Mouse (Mus musculus) left cerebral cortex, postnatal 14 days (tissue): ENCODE measurements around the gene Hist1h2bf. TPM values are rescaled to one million over a fixed set of nuclear protein-coding genes. Genes with fewer than 3 reads are reported as not detected.
"Not testable (repeated sequence)": the region's sequence is repeated elsewhere in the genome, so short reads cannot be mapped to it uniquely, and the experiment has no call there.

Experiments used
- DNase-seq, 2 experiments: peaks; one replicate each; pipeline ENCODE4 v3.0.0; 2021 to 2022; ENCODE audit warnings: low spot score in 2 of 2, mixed read lengths in 1 of 2
- intact Hi-C: fragments of 180-260 bp; cut with DNase I; formaldehyde crosslinking; loops from one replicate; pipeline ENCODE4 v1.15.1; 2025
- total RNA-seq, 2 experiments: library from RNA; stranded (reverse); gene quantifications; 2 replicates each; pipeline ENCODE4 v1.2.3; 2021

Gene Hist1h2bf
- total RNA-seq, 2 experiments from 2014 or later = 24.6 to 36.3 TPM

DNA sequence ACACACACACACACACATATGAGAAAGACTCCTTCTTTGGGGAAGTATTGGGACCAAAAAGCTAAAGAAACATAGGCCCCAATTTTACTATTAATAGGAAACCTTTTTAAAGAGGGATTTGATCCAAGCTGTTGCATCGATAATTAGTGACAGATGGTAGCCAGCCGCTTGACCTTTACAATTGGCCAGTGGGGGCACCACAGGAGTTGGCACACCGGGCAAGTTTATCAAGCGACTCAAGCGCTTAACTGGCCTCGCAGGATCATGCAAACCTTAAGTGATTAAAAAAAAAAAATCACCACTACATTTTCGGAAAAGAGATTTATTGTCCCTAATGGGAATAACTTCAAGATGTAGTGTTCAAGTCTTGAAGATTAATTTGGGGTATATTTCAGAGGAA, 18.6 kb upstream of the Hist1h2bf start:
- intact Hi-C loops = no loop called here
- DNase-seq = no peak

DNA sequence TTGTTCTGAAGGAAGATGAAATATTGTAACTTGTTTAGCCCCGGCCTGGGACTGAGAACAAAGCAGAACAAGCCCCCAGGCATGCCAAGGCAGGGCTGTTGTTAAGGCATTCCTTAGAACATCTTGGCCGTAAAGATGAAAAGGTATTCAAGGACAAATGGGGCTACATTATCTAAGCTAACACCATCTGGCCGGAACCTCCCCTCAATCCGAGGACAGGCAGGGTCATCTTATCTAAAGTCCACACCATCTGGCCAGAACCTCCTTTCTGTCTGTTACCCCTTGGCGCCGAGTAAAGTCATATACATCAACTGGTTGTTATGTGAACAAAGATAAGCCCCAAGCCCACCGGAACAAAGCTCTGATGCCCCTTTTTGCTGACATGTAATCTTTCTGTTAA, 17.9 kb upstream of the Hist1h2bf start:
- intact Hi-C loops, DNase-seq: not testable (repeated sequence)

DNA sequence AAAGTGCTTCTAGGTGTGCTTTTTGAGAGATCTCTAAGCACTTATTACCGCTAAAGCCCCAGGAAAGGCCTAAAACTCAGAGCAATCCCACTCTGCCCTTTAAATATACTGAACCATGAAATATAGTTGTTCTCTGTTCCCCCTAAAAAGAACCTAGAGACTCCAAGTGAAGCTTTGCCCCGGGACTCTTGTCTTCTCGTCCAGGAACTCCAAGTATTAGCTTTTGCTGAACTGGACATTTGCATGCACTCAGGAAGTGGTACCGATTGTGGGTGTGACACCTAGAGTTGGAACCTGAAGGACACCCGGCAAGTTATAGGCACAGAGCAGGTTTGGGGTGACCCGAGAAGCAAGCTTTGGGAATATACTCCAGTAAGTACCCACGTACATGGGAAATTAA, 17.2 kb upstream of the Hist1h2bf start:
- no peak for DNase-seq
- intact Hi-C loops = no loop called here

DNA sequence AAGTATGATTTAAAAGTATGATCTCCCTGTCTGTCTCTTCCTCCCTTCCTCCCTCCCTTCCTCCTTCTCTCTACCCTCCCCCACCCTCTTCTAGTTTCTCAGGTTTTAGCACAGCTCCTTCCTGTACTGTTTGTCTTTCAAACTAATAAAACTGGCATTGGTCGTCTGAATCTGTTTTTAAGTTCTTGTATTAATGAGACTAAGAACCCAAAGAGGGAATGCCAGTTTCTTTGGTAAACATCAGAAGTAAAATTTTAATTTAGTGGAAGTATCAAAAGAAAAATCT, 12.9 kb upstream of the Hist1h2bf start:
- no peak for DNase-seq
- intact Hi-C loops = loop anchor here (1.0 to 2.0 kb wide), 2 partner anchors 11 to 32 kb away; no protein-coding TSS in a partner anchor

DNA sequence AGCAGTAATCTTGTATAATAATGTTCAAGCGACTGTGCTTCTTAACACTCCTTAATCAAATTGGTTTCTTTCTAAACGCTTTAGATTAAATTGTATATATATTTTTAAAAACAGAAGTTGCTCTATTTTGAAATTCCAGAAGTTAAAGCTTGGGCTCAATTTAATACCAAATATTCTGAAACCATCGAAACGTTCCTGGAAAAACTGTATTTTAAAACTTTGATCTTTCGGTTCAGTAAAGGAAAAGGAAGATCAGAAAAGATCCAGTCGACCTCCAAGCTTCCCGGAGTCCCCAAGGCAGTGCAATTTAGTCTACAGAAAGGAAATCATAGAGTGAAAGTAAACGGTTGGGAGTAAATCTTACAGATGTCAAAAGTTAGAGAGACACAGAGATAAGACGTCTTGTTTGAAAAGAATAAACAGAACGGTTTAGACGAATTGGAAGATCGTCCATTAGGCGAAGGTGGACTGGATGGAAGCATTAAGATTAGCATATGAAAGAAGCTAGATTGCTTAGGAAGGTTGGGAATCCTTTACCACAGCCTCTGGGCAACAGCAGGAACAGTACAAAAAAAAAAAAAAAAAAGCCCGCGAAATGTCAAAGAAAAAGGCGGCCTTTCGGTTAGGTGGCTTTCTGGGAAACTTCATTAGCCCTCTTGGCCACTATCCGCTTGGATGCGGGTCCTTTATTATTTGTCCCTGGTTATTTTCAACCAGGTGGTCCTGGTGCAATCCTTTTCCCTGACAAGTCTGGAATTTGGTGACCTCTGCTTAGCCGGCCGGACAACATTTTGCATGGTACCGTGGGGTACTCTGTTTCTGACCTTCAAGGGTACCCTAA, 12.3 kb upstream of the Hist1h2bf start:
- intact Hi-C loops = loop anchor here (1.0 to 2.0 kb wide), 2 partner anchors 12 to 32 kb away; no protein-coding TSS in a partner anchor
- no peak for DNase-seq

DNA sequence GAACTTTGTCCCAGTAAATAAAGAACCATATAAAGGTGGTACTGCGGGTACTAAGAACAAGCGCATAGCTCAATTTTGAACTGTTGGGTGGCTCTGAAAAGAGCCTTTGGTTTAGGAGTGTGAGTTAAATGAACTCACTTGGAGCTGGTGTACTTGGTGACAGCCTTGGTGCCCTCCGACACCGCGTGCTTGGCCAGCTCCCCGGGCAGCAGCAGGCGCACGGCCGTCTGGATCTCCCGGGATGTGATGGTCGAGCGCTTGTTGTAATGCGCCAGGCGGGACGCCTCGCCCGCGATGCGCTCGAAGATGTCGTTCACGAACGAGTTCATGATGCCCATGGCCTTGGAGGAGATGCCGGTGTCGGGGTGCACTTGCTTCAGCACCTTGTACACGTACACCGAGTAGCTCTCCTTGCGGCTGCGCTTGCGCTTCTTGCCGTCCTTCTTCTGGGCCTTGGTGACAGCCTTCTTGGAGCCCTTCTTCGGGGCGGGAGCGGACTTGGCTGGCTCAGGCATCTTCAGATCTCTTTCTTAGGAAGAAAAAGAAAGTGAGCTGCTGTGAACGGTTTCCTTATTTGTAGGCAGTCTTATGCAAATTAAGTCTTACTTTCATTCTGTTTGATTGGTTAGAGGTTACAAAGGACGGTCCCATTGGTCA, 11.6 kb upstream of the Hist1h2bf start:
- DNase-seq = peak; percentile 79 to 92
- intact Hi-C loops = loop anchor here (1.0 to 2.0 kb wide), 2 partner anchors 13 to 33 kb away; no protein-coding TSS in a partner anchor

DNA sequence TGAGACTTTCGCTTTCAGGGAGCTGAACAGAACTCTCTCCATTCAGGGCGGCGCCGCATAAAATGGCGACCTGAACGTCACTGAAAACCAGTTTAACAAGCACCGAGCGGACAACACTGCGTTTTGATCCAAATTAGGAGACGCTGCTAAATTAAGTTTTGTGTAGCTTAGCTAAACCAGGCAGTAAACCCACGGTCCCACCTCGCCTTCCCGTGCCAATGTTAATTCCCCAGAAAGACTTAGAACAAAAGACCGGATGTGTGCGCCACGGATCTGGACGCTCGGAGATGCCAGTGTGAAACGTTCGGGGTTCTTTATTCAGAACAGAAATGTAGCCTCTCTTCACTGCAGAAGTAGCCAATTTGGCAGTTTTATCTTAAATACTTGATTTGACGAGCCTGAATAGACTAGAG, 11.0 kb upstream of the Hist1h2bf start:
- intact Hi-C loops = no loop called here
- DNase-seq = peak; percentile 61 to 73

DNA sequence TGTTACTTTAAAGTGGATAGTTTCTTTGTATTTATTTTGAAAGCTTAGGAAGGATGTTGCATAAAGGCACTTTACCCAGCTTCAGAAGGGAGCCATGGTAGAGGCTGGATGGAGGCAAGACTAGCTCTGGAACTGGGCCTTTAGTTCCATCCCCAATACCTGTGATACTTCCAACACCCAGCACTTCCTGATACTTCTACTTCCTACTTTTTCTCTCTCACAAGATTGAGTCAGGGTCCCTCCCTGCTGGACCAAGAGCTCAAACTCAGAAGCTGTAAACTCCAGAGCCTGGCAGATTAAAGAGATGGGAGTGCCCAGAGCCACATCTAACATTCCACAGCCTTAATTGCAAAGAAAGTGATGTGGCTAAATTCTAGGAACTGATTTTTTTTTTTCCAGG, 10.3 kb upstream of the Hist1h2bf start:
- intact Hi-C loops = loop anchor here (5.0 kb wide), 2 partner anchors 113 to 153 kb away; partner anchors contain the start of genes Hist1h1c, Hist1h1t and Hist1h4c

DNA sequence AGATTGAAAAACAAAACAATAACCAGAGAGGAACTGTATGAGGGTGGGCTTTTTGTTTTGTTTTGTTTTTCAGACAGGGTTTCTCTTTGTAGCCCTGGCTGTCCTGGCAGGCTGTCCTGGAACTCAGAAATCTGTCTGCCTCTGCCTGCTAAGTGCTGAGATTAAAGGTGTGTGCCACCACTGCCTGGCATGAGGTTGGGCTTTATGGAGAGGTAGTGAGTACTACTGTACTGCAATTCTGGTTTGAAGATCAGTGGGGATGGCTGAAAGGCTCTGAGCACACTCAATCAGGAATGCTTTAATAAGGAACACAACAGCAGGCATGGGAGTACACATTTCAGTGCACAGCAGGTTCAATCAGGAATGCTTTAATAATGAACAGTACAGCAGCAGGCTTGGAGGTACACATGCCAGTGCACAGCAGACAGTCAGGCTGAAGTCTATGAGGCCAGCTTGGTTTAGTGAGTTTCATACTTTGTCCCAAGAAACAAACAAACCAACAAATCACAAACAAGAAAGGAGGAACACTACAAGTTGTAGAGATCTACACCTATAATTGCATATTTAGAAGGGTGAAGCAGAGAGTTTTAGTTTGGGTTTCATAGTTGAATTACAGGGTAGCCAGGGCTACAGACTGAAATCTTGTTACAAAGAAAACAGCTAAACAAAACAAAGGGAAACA, 9.5 kb upstream of the Hist1h2bf start:
- intact Hi-C loops = loop anchor here (5.0 kb wide), 2 partner anchors 114 to 154 kb away; partner anchors contain the start of genes Hist1h1c, Hist1h1t and Hist1h4c
- DNase-seq = no peak

More for the DNA sequence above, 10.3 kb upstream of the Hist1h2bf start:
- no peak for DNase-seq

DNA sequence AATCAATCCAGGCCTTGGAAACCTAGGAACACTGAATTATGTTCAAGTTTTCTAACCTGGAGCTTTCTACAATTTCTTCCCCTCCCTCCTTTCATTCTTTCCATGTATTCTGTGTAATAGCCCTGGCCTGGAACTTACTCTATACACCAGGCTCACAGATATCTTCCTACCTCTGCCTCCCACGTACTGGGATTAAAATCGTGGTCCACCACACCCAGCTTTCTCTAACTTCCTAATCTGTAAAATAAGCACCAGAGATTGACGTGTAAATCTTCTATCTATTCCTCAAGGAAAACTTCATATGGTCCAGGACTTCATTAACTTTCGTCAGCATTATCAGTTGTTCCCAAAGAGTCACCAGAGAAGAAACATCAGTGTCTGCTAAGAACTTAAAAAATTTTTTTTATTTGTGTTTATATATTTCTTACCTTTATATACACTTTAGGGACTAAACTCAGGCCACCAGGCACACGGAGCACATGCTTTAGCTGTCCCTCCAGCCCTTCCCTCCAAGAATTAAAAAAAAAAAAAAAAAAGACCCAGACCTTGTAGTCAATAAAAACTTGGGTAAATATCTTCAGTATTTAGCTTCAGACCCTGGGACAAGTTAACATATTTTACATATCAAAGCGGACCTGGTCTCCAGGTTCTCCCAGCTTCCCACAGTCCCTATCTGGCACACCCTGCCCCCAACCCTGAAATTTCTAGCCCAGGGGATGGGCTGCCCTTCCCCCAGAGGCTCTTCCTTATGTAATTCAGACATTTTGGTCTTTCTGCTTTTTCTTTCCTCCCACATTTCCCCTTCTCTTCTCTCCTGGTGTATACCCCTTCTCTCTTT, 8.4 kb upstream of the Hist1h2bf start:
- intact Hi-C loops = loop anchor here (5.0 kb wide), 2 partner anchors 115 to 155 kb away; partner anchors contain the start of genes Hist1h1c, Hist1h1t and Hist1h4c
- DNase-seq = no peak

DNA sequence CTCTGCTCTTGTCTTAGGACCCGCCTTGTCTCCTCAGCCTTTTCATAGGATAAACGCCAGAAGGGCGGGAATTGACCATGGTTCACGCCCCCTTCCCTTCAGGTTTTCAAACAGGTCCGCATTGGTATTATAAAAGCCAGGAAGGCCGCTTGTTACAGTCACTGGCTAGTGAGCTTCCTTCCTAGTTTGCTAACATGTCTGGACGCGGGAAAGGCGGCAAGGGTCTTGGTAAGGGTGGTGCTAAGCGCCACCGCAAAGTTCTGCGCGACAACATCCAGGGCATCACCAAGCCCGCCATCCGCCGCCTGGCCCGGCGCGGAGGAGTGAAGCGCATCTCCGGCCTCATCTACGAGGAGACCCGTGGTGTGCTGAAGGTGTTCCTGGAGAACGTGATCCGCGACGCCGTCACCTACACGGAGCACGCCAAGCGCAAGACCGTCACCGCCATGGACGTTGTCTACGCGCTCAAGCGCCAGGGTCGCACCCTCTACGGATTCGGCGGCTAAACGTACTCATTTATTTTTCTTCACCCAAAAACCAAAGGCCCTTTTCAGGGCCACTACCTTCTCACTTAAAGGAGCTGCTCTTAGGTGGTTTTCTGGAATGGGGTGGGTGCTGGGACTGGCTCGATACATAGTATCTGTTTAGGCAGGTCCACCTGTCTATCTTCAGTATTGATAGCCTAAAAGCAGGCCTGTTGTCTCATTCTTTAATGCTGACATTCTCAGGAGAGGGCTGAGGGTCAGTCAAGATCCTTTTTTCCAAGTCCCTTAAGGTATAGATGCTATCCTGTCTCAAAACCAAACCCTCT, 7.6 kb upstream of the Hist1h2bf start, which contains the start of gene Hist1h4d:
TSS of gene Hist1h4d (plus strand) at position 191 of the 811 bp plus-strand sequence.
- intact Hi-C loops = loop anchor here (5.0 kb wide), 2 partner anchors 116 to 156 kb away; partner anchors contain the start of genes Hist1h1c, Hist1h1t and Hist1h4c

DNA sequence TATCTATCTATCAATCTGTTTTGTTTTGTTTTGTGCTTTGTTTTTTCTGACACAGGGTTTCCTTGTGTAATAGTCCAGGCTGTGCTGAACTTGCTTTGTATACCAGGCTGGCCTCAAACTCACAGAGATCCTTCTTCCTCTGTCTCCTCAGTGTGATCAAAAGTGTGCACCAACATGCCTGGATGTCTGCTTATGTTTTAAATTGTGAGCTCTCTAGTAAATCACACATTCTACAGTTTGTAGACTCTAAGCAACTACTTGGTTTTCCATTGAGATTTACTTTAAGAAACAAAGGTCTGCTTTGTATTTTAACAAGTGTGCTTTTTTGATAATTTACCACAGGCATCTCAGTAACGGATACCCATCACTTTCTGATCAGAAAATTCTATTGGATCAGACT, 3.8 kb upstream of the Hist1h2bf start:
- intact Hi-C loops = no loop called here
- no peak for DNase-seq

More for the DNA sequence above, 7.6 kb upstream of the Hist1h2bf start, which contains the start of gene Hist1h4d:
- DNase-seq = peak; percentile 98

DNA sequence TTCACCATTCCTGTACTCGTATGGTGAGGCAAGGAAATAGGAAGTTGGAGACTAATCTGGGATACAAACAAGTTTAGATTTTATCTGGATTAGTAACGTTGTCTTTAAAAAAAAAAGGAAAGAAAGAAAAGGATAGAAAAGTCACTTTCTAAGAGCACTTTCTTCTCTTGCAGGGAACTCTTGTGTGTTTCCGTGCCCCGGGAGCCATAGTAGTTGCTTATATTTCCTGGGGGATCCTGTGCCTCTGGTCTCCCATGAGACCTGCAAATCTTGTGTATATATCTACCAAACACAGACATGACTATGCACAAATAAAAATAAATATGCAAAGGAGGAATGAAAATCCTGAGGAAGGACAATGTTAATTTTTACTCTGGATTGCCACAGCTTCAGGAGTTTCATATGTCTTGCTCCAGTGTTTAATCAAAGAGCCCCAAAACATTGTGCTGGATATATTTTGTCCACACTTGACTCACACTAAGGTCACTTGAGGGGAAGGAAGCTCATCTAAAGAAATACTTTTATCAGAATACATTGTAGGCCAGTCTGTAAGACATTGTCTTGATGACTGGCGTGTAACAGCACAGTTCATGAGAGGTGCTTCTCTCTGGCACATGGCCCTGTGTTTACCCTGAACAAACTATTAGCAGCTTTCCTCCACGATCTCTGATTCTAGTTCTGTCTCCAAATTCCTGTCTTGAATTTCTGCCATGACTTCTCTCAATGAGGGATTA, 3.1 kb upstream of the Hist1h2bf start:
- intact Hi-C loops = no loop called here
- no peak for DNase-seq

DNA sequence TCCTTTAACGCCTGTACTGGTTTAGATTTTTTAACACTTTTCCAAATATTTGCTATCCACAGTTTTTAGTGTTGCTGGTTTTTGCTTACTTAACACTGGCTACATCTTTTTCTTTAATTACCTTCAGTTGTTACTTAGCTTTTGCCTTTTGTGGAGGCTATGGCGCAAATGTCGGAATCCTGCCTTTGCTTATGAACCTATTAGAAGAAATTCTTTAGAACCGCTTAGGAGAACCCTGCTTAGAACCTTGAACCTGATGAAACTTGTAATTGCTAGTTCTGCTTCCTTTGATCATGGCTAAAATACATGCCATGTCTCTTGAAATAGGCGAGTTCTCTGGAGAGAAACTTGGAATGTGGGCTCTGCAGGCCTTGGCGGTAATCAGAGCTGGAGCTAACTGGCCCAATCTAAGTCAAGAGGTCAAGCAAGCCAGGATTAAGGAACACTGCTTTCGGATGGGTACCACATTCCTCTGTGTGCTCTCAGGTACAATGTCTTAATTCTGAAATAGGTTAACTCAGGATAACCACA, 2.4 kb upstream of the Hist1h2bf start:
- DNase-seq = no peak
- intact Hi-C loops = no loop called here

DNA sequence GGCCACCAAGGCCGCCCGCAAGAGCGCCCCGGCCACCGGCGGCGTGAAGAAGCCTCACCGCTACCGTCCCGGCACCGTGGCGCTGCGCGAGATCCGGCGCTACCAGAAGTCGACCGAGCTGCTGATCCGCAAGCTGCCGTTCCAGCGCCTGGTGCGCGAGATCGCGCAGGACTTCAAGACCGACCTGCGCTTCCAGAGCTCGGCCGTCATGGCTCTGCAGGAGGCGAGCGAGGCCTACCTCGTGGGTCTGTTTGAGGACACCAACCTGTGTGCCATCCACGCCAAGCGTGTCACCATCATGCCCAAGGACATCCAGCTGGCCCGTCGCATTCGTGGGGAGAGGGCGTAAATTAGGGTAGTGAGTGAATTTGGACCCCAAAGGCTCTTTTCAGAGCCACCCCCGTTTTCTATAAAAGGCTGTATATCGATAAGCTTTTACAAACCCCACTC, 1.9 kb upstream of the Hist1h2bf start:
- DNase-seq, intact Hi-C loops: not testable (repeated sequence)

DNA sequence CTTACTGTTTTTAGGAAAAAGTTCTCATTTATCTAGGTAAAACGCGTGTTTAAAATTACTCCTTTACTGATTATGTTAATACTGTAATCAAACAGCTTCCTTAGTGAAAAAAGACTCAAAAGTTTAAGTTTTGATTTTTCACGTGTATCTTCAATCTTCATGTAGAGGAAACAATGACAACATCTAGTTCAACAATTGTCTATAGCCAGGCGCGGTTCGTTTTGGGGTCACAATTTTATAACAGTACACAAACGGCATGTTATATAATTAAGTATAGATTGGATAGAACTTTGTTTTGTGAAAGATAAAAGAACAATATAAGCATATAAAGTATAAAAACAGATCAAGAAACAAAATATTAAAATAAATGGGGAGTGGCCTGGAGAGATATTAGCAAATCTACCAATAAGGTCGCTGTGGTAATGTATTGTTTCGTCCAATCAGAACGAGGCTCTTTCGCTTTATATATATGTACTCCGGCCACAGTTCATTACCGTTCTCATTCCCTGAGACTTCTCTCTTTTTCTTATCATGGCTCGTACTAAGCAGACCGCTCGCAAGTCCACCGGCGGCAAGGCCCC, 1.4 kb upstream of the Hist1h2bf start, which contains the start of gene Hist1h3d:
TSS of gene Hist1h3d (plus strand) at position 493 of the 581 bp plus-strand sequence.
- intact Hi-C loops = no loop called here
- peak; percentile 52 to 74 for DNase-seq
